Mouse (Mus musculus) lung, embryonic 14.5 days (tissue): ENCODE data around the gene Tmem104. TPM values are rescaled to one million over a fixed set of nuclear protein-coding genes. Genes with fewer than 3 reads are reported as not detected.
A peak's percentile ranks its signal among the peaks of the same experiment; 100 is the strongest.

Experiments
- ATAC-seq: fragments of 200-750 bp; cut with Nextera tagmentation; 2 replicates; pipeline ENCODE4 v1.8.0; 2017; ENCODE audit warnings: mild to moderate bottlenecking, moderate TSS enrichment, moderate library complexity; ENCODE audit not compliant: insufficient read depth
- DNase-seq: peaks from one replicate; pipeline ENCODE4 v3.0.0-alpha.2; 2015
- H3K27ac ChIP-seq: fragments of 300-500 bp; sonication (generic); 2 replicates; pipeline ENCODE4 v1.5.1; 2014; ENCODE audit warnings: low read depth, mild to moderate bottlenecking, moderate library complexity
- H3K27me3 ChIP-seq: fragments of 300-500 bp; sonication (generic); 2 replicates; pipeline ENCODE4 v1.6.1; 2014; ENCODE audit warnings: low read length, control low read depth; ENCODE audit not compliant: insufficient read depth
- H3K36me3 ChIP-seq: fragments of 300-500 bp; sonication (generic); 2 replicates; pipeline ENCODE4 v1.6.1; 2014; ENCODE audit warnings: control low read depth; ENCODE audit not compliant: insufficient read depth
- H3K4me1 ChIP-seq: fragments of 300-500 bp; sonication (generic); 2 replicates; pipeline ENCODE4 v1.6.1; 2014; ENCODE audit warnings: antibody characterized with exemption, control low read depth; ENCODE audit not compliant: insufficient read depth
- H3K4me2 ChIP-seq: fragments of 300-500 bp; sonication (generic); 2 replicates; pipeline ENCODE4 v1.6.1; 2014; ENCODE audit warnings: mild to moderate bottlenecking
- H3K4me3 ChIP-seq: fragments of 300-500 bp; sonication (generic); 2 replicates; pipeline ENCODE4 v1.5.1; 2014; ENCODE audit warnings: low read depth, low read length
- H3K9ac ChIP-seq: fragments of 300-500 bp; sonication (generic); 2 replicates; pipeline ENCODE4 v1.6.1; 2014
- H3K9me3 ChIP-seq: fragments of 300-500 bp; sonication (generic); 2 replicates; pipeline ENCODE4 v1.6.1; 2016; ENCODE audit warnings: low read depth, low read length, control low read depth
- CTCF ChIP-seq: IDR thresholded peaks from 2 replicates; pipeline ENCODE4 v1.5.1; 2016; ENCODE audit warnings: antibody characterized with exemption, low read depth
- WGBS: fragments of 180-500 bp; shearing (Covaris S2); extraction: QIAGEN DNeasy Blood & Tissue Kit; methylation state at CpG from one replicate; pipeline ENCODE4 v1.1.7; 2014; 5-methylcytosine and 5-hydroxymethylcytosine counted together
- polyA plus RNA-seq: library from polyadenylated mRNA; unstranded; fragments of >200 nt; fragmentation: Nextera tagmentation; extraction: Ambion mirVana; gene quantifications from 2 replicates; pipeline ENCODE4 v1.2.1, GENCODE M21; 2014

Tmem104 gene
- polyA plus RNA-seq, 1 experiment from 2014 or later: 14.3 TPM

DNA sequence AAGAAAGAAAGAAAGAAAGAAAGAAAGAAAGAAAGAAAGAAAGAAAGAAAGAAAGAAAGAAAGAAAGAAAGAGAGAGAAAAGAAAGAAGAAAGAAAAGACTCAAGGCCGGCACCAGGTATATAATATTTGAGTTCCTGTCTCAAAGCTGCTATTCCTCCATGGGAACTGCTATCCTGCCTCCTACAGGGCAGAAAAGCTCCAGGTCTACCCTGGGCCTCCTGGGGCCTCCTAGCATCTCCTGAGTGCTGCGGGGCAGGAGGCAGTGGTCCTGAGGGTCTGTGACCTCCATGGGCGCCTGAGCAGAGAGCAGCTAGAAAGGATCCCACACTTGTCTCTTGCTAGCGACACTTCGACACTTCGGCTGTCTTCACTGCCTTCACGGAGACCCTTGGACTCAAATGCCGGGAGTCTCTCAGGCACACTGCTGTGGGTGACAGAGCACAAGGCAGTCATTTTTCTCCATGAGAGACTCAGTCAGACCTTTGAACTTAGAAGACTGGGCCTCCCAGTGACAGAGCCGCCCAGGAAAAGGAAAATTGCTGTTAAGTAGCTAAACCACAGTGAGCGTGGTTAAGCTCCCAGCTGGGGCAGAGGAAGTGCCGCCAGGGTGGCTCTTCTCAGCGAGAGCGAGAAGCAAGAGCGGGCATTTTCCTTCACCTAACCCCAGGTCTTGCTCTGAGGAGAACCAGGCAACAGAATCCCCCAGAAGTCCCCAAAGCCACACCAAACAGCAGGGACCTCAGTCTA, 44.1 kb downstream of the Tmem104 start:
- H3K9ac ChIP-seq: no peak overlapping the region
- WGBS: 37% methylated on average over 14 of the region's 14 CpGs
- H3K4me1 ChIP-seq: peaks cover 16% of the 10 kb centered on the region; the same call in 1 of the 2 replicates
- ATAC-seq (no peak), DNase-seq (peak; percentile 57)
- H3K27ac ChIP-seq: no peak overlapping the region
- no peak overlapping the region for H3K4me3 ChIP-seq
- H3K36me3 ChIP-seq: no peaks in the 10 kb centered on the region; the same call in 1 of the 2 replicates
- no peak overlapping the region for H3K4me2 ChIP-seq
- H3K9me3 ChIP-seq: no peaks in the 10 kb centered on the region
- H3K27me3 ChIP-seq: peaks cover 11% of the 10 kb centered on the region; the same call in 1 of the 2 replicates
- no peak for TF ChIP-seq CTCF

DNA sequence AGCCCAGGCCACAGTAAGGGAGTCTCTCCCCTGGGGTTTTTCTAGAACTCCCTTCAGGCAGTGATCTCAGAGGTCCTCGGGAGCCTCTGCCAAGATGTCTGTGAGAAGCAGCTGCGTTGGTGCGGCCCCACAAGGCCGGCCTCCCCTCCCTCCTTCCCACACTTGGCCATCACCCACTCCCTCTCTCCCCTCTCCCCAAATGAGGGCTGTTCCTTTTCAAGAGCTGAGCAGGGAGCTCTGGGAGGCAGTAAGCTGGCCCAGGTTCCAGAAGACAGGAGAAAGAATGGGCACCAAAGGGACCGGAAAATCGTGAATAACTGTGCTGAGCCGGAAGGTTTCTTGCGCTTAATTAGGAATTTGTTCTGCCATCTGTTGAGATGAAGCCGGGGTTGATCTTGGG, 44.6 kb downstream of the Tmem104 start:
- H3K9me3 ChIP-seq: no peaks in the 10 kb centered on the region
- no peak overlapping the region for H3K4me2 ChIP-seq
- no peak for TF ChIP-seq CTCF
- ATAC-seq (no peak; the same call in 1 of the 2 replicates), DNase-seq (peak; percentile 71)
- H3K4me3 ChIP-seq: no peak overlapping the region
- peaks cover 11% of the 10 kb centered on the region; the same call in 1 of the 2 replicates for H3K4me1 ChIP-seq
- no peak overlapping the region for H3K27ac ChIP-seq
- WGBS: 54% methylated on average over 9 of the region's 9 CpGs
- no peak overlapping the region for H3K9ac ChIP-seq
- H3K27me3 ChIP-seq: peaks cover 11% of the 10 kb centered on the region; the same call in 1 of the 2 replicates
- no peaks in the 10 kb centered on the region; the same call in 1 of the 2 replicates for H3K36me3 ChIP-seq

DNA sequence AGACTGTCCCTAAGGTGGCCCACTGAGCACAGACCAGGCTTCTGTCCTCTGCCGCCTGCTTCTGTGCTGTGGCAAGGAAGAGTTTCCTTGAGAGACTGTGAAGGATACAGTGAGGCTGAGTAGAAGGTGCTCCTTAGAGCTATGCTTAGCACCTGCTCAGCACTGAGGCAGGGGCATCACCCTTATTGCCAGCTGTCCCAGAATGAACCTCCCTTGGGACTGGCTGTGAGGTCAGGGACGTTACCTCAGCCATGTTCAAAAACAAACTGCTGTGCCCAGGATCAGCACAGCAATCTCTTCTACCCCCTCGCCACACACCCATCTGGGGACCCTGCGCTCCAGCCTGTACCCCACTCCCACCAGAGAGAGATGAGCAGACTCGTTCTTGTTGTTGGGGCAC, 45.6 kb downstream of the Tmem104 start:
- no peaks in the 10 kb centered on the region for H3K9me3 ChIP-seq
- H3K4me3 ChIP-seq: no peak overlapping the region
- ATAC-seq (no peak), DNase-seq (no peak)
- WGBS: 77% methylated on average over 5 of the region's 5 CpGs
- H3K4me2 ChIP-seq: no peak overlapping the region
- H3K27me3 ChIP-seq: peaks cover 11% of the 10 kb centered on the region; the same call in 1 of the 2 replicates
- no peak for TF ChIP-seq CTCF
- peaks cover 6% of the 10 kb centered on the region; the same call in 1 of the 2 replicates for H3K4me1 ChIP-seq
- H3K27ac ChIP-seq: no peak overlapping the region
- H3K36me3 ChIP-seq: no peaks in the 10 kb centered on the region; the same call in 1 of the 2 replicates
- no peak overlapping the region for H3K9ac ChIP-seq

DNA sequence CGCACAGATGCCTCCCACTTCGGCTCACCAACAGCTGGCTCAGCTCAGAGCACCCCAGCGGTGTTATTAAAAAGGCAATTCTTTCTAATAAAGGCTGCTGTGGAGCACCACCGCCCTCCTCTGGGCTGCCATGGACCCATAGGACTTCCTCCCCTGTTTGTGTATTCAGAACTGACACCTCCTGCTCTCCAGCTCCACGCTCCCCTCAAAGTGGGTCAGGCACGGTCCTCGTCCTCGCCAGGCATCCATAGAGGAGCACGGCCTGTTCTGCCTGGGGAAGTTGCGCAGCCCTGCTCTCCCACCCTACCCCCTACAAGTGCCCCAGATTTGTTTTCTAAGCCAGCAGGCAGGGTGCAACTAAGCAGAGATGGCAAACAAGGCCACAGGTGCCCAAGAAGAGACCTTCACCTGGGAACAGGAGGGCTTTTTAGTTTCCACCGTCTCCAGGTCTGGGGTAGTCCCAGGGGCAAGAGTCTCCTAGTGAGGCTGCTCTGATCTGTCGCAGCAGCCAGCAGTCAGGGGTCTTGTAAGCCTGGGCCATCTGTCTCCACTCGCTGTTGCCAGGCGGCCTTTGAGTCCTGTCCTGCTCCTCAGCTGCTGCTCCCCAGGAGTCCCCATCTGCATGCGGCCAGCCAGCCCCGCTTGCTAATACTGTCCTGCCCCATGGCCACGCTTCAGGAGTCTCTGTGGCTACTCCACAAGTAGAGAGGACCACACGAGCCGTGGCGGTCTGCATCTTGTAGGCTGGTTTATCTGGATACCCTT, 46.4 kb downstream of the Tmem104 start:
- ATAC-seq: peak; percentile 6; the same call in 1 of the 2 replicates
- Histone ChIP-seq H3K9me3 (no peaks in the 10 kb centered on the region), H3K4me2 (no peak overlapping the region), H3K4me3 (no peak overlapping the region), H3K27ac (no peak overlapping the region), H3K36me3 (no peaks in the 10 kb centered on the region), H3K4me1 (peaks cover 6% of the 10 kb centered on the region; the same call in 1 of the 2 replicates), H3K9ac (no peak overlapping the region), H3K27me3 (peaks cover 6% of the 10 kb centered on the region; the same call in 1 of the 2 replicates)
- TF ChIP-seq CTCF: peak; percentile 46
- DNase-seq: peak; percentile 53
- 56% methylated on average over 20 of the region's 20 CpGs for WGBS

DNA sequence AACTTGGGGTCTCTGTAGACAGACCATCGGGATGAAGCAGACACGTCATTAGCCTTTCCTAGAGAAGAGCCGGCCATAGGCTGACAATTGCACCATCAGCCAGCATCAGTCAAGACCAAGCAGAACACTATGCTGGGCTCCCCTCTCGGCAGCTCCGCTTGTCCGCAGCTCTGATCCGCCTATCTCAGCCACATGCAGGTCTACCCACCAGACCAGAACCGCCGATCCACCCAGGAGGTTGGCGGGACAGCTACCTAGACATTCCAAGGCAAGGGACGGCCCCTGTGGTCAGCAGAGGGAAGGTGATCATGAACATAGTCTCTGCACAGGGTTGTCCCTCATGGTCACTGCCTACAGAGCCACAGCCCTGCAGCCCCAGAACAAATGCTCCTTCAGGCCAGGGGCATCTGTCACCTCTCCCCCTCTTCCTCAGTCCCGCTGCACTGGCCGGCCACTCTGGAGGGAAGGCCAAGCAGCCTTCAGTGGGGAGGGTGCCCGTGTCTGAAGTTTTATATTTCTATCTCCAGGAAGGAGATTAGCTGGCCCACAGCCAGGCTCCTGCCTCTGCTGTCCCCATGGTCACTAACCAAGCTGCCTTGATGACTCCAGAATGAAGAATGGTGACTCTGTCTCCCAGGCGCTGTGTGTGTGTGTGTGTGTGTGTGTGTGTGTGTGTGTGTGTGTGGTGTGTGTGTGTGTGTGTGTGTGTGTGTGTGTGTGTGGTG, 47.2 kb downstream of the Tmem104 start:
- TF ChIP-seq CTCF: no peak
- peak; percentile 22; the same call in 1 of the 2 replicates for ATAC-seq
- Histone ChIP-seq H3K36me3 (no peaks in the 10 kb centered on the region), H3K4me2 (no peak overlapping the region), H3K4me3 (no peak overlapping the region), H3K9ac (no peak overlapping the region), H3K9me3 (no peaks in the 10 kb centered on the region), H3K4me1 (peaks cover 6% of the 10 kb centered on the region; the same call in 1 of the 2 replicates), H3K27me3 (0 out of 2 replicates have a peak, but pooled peaks cover 3% of the 10 kb centered on the region), H3K27ac (no peak overlapping the region)
- peak; percentile 82 for DNase-seq
- WGBS: 62% methylated on average over 15 of the region's 15 CpGs

DNA sequence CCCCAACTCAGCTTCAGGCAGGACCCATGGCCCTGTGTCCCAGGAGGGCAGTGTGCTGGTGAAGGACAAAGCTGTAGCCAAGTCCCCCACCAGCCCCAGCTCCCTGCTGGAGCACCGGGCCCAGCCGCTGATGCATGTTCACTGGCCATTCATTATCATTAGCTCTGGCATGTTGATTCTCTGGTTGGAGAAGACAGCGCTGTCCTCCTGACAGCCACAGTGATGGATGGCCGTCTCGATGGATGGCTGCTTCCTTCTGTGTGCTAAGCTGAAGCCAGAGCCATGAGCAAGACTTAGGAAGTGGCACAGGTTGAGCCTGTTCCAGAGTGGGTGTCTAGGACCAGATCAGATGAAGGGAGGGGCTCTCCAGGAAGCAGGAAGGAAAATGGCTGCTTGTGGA, 49.3 kb downstream of the Tmem104 start:
- Histone ChIP-seq H3K9ac (no peak overlapping the region), H3K9me3 (no peaks in the 10 kb centered on the region), H3K27ac (no peak overlapping the region), H3K27me3 (no peaks in the 10 kb centered on the region), H3K4me3 (no peak overlapping the region), H3K4me1 (0 out of 2 replicates have a peak, but pooled peaks cover 3% of the 10 kb centered on the region), H3K36me3 (no peaks in the 10 kb centered on the region), H3K4me2 (no peak overlapping the region)
- 11% methylated on average over 5 of the region's 5 CpGs for WGBS
- DNase-seq (peak; percentile 24), ATAC-seq (no peak)
- TF ChIP-seq CTCF: no peak
